Mouse (Mus musculus): Measurements from ENCODE around the gene Hoxd9.

Hoxd9 gene

DNA sequence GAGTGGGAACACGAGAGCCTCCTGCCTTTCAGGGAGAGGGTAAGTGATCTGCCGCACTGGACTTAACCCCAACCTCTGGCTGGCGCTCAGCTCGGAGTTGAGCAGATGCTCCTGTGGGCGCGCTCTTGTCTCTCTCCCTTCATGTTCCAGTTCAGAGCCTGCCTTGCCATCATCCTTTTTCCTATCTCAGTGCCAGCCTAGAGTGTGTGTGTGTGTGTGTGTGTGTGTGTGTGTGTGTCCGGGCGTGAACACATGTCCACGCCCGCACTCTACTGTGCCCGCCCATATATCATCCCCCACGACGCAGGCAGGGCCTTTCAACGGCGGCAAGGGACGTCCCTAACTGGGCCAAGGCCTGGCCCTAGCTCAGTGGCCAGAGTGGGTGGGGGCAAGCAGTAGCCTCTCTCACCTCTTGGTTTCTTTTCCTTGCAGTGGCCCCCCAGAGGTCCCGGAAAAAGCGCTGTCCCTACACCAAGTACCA lies 14.0 kb upstream of the Hoxd9 start:
- no peak for DNase-seq (ENCODE audit: low spot score)

DNA sequence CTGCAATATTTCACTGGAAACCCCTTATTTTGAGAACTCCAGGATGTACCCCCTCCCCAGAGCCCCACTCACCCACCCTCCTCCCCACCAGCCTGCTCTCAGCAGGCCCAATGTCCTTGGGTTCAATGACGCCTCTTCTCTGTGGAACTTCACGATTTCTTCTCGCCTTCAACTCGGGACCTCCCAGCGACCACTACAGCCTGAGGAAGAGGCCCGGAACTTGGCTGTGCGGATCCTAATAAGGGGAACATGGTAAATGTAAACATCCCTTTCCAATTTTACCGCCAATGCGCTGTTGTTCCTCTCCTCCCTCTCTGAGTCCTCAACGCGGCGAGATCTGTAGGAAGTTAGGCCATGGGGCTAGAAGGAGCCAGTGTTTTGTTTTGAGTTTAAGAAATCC lies 13.4 kb upstream of the Hoxd9 start:
- DNase-seq (ENCODE audit: low spot score): no peak

DNA sequence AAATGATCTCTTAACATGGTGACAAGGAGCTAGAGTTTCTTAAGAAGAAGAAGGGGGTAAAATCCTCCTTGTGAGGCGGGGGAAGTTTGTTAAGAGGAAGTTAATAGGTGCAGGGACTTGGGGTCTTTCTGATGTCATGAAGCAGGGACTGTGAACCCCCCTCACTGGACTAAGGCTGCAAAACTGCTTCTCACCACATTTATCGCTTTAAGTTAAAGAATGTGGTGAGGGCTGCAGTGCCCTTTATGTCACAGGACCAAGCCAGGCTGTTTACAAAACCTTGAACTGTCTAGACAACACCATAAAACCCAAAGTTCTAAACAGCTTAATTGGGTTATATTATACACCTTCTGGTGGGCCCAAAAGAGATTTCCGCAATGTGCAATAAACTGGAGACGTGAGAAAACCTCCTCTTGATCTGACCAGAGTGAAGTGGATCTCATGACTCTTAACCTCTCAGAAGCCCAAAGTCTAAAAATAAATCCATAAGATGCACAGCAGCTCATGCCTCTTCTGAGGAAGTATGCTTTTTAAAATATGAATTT lies 12.4 kb upstream of the Hoxd9 start:
- no peak for DNase-seq (ENCODE audit: low spot score)

DNA sequence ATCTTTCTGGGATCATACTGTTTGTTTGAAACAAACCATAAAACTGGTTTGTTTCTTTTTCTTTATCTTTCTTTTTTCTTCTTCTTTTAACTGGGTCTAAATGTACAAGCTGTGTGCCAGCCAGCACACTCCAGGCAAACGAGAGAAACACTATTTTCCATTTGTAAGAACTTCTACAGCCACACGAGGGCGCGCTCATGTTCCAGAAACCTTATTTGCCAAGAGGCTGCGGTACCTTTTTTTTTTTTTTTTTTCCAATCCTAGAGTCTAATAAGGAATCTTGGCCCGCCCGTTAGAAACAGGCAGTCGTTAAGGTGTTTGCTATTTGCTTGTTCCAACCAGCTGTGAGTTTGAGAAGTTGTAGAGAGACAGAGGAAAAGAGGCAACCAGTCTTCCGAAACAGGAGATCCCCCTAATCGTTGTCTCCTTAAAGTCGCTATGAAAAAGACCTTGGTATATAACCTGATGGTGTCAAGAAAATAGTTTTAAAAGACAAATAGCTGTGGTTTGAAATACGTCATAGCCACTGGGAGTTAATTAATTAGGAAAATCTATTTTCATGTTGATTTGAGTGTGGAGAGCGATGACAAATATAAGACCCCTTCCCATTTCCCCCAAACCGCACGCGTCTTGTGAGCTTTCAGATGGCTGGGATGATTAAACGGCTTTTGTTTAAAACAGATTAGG lies 11.1 kb upstream of the Hoxd9 start:
- peak; percentile 57 for DNase-seq (ENCODE audit: low spot score)

DNA sequence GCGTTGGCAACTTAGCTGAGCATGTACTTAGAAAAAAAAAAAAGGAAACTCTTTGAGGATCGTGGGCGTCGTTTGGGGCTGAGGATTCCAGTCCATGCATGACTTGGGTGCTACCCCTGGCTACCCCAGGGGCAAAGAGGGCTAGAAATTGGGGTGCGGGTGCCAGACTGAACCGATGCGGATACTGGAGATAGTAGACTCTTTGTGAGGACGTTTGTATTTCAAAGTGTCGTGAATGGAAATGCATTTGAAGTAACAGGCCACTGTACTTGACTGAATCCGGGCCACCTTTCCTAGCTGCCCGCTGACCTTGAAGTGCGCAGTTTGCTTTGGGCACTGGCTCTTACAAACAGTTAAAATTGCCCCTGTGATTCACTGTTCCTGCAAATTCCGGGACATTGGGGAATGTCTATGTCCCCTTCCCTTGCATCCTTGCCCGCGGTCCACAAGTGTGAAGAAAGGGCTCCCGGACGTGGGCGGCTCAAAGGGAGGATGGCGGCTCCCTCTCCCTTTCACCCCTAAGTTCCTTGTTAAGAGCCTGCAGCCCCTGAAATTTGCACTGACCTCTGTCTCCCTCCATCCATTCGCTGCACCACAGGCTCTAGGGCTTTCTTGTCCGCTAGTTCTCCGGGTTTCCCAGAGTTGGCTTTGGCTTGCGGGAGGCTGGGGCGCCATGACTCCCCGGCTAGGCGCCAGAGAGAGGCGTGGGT lies 10.4 kb upstream of the Hoxd9 start:
- DNase-seq (ENCODE audit: low spot score): no peak

DNA sequence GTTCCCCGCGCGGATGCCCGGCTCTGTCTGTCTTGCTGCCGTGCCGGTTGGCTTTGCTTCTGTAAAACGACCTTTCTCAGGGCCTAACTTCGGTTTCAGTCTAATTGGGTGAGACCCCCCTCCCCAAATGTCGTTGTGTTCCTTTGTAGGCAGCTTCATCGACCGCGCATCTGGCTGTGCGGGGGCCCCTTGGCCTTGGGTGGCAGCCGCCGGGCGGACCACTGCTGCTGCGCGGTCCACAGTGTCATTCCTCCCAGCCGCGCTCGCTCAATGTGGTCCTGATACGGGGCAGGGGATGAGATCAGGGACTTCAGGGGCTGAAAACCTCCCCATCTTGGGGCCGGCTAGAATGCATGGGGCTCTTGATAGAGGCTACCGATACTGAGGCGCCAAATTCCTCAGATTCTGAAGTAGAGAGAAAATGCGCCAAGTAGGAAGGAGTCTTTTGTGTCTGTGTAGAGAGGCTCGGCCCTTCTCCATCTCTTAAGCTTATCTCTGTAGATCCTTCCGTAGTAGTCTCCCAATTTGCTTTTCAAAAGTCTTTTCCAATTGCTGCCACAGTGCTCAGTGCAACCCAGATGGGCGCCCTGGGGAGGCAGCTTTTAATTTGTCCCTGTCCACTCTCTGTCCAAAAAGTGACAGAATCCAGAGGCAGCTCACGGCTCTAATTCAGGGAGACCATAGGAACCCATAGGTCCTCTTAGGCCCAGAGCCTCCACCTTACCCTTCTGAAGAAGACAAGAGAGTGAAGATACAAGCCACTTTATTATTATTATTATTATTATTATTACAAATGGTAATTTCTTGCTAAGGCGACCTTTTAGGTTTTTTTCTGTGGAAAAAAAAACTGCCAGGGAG lies 9.6 kb upstream of the Hoxd9 start:
- no peak for DNase-seq (ENCODE audit: low spot score)

DNA sequence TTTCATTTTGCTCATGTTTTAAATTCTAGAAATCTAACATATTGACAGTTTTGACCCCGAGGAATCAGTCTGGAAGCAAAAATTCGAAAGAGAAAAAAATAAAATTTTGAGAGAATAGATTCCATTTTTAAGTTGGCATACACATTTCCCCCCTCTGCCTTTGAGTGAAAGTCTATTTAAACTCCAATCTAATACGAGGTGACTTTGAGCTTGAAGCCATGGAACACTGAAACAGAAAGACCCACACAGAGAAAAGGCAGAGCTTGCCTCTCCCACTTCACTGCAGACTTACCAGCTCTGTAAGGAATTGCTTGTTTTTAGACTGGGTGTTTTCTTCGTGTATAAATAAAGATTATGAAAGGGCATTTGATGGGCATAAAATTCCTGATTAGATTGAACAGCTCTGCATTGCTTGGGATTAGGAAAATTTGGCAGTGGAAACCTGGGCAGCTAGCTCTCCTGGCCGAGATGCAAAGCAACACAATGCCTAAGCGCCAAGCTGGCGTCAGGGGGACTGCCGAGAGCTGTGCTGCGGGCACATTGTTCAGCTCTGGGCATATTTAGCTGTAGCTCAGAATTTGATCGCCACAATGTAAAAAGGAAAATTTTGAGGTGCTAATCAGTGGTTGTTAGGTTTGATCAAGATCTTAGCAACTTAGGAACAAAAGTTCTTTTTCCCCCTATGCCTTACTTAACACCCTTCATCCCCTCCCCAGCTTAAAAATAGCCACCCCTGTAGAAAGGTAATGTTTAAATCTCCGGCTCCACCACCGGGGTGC lies 8.5 kb upstream of the Hoxd9 start:
- DNase-seq (ENCODE audit: low spot score): no peak

DNA sequence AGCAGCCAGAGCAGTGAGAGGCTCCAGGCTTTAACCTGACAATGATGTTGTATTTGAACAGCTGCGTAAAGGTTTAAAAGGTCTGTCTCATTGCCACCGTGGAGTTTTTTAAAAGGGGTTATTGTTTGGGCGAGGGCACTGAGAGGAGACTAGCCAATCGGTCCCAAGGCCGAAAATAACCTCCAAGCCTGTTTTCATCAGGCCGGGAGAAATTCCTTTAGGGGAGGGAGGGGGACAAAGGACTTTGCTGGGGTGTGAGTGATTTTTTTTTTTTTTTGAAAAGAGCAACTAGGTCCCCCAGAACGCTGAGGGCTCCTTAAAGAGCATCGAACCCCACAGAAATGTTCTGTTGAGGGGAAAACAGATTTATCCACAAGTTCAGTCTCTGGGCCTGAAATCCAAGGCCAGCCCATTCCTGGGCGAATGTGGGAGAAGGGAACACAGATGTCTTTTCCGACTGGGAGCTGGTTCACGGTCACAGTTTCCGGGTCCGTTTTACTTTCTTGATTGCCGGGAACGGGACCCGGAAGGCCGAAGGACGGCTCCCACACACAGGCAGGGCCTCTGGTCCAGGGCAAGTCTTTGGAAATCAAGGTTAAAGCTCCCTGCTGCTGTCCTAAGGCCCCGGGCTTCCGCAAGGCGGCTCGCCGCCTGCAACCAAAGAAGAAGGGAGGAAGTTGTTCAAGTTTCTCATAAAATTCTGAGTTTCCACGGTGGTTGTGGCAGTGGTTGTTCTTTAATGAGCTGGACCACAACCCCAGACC lies 7.8 kb upstream of the Hoxd9 start:
- DNase-seq (ENCODE audit: low spot score): no peak

DNA sequence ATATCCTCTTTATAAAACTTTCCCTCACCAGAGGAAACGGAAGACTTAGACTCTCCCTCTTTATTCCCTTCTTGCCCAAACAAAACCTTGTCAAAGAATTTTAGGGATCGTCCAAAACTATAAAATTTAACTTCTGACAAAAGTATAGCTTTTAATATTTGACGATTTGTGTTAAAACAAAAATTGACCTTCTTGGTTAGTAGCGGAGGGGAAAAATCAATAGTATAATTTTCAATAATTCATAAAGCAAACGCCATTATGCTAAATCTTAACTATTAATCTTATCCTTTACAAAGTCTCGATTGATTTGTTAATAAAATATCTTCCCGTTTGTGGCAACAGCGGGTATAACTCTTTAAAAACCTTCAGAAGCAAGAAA lies 7.2 kb upstream of the Hoxd9 start:
- no peak for DNase-seq (ENCODE audit: low spot score)

DNA sequence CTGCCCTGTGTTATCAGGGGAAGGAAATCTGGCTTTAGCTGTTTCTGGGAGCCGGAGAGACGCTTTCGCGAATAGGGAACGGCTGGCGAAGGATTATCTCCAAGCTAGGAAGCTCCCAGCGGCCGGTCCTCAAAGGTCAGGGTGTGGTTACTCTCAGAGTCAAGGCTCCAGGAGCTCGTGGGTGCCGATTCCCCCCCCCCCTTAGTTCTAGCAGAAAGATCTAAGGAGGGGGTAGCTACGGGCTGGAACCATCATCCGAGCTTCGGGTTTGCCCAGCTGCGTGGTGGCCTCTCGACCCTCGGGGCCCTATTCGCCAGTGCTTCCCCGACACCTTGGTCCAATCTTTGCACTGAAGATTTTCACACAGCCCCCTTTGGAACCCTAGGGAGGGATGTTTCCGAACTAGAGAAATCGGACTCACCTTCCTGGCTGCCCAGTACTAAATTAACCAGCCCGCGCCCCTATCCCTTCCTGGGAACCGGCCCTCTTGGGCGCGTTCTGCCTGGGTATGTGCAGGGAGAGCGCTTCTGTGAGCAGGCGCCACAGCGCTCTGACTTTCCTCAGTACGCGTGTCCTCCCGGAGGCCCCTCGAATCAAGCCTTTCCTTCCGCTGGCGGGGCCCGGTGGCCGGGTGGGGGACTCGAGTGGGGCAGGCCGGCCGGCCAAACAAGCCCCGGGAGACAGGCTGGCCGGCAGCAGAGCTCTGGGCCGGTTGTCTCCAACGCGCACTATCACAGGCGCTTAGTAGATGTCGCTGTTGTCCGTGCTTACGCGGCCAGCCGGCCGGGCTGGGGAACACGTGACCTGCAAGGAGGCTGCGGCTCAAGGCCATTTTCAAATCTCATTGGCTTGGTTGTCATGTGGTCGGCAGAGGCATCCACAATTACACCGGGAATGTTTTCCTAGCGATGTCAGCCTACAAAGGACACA lies 6.2 kb upstream of the Hoxd9 start, which contains the start of gene Hoxd10:
Gene Hoxd10 (plus strand): TSS at position 903 of the 930 bp plus-strand sequence.
- DNase-seq (ENCODE audit: low spot score): peak; percentile 65

DNA sequence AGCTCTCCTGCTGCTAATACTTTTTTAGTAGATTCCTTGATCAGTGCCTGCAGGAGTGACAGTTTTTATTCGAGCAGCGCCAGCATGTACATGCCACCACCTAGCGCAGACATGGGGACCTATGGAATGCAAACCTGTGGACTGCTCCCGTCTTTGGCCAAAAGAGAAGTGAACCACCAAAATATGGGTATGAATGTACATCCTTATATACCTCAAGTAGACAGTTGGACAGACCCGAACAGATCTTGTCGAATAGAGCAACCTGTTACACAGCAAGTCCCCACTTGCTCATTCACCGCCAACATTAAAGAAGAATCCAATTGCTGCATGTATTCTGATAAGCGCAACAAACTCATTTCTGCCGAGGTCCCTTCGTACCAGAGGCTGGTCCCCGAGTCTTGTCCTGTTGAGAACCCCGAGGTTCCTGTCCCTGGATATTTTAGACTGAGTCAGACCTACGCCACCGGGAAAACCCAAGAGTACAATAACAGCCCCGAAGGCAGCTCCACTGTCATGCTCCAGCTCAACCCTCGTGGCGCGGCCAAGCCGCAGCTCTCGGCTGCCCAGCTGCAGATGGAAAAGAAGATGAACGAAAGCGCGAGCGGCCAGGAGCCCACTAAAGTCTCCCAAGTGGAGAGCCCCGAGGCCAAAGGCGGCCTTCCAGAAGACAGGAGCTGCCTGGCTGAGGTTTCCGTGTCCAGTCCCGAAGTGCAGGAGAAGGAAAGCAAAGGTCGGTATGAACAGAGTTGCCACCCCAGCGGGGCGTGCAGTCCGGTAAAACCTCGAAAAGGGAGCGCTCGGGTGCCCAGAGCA lies 5.3 kb upstream of the Hoxd9 start:
- no peak for DNase-seq (ENCODE audit: low spot score)

DNA sequence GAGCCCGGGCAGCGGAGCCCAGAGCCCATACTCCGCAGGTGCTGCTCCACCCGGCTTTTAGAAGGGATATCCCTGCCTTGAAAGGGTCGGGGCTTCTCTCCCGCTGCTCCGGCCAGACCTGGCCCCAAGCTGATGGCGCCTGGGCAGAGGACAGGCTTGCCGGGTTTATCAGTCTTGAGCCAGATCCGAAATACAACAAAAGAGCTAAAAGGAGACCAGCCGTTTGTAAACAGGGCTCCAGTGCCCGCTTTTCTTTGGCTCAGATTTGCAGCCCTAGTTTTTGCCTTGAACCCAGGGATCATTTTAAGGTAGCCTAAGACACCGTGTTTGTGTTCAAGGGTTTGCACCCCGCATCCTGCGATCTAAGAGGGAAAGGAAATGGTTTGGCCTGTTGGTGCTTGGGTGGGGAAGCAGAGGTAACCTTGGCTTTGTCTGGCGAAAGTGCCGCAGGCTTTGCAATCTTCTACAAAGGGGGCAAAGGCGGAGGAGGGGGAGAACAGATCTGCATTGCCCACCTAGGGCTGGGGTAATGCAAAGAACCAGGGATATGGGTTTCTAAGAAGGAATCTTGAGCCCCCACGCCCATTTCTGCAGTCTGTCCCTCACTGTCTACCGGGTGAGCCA lies 4.6 kb upstream of the Hoxd9 start:
- DNase-seq (ENCODE audit: low spot score): no peak

DNA sequence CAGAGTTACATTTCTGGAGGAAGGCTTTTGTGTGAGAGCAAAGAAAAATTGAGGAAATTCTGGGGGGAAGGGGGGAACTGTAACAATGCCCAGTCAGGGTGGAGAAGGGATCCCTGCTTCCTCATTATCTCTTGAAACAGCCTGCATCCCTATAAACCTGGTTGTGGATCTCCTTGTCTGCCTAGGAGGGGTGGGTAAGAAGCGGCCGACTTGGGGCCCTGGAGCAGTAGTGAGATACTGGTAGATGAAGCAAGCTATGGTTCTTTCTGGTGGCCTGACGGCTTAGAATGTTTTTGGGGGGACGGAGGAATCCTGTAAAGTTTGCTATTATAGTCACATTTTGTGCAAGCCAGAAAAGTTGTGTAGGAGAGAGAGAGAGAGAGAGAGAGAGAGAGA lies 4.1 kb upstream of the Hoxd9 start:
- DNase-seq (ENCODE audit: low spot score): no peak

DNA sequence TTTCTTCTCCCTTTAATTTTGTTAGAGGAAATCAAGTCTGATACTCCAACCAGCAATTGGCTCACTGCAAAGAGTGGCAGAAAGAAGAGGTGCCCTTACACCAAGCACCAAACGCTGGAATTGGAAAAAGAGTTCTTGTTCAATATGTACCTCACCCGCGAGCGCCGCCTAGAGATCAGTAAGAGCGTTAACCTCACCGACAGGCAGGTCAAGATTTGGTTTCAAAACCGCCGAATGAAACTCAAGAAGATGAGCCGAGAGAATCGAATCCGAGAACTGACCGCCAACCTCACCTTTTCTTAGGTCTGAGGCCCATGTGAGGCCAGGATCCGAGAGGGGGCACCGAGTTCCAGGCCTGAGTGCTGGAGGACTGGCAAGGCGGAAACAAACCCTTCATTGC lies 3.5 kb upstream of the Hoxd9 start:
- DNase-seq (ENCODE audit: low spot score): no peak

DNA sequence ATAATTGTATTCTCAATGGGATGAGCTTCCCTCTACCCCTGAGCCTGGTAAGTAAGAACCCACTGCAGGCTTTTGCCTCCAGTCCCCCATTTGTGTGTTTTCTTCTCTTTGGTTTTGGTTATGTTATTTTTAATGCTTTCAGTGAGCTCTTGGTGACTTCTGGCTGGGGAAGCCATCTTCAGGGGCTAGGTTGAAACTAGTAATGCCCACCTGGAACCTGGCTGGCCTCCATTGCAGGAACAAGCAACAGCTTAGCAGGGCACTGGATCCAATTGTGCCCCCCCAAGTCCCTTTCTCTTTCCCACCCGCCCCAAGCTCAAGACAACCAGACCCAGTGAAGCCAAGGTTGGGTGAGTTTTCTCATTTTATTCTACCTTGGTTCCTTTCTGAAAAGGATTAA lies 2.1 kb upstream of the Hoxd9 start:
- DNase-seq (ENCODE audit: low spot score): no peak

DNA sequence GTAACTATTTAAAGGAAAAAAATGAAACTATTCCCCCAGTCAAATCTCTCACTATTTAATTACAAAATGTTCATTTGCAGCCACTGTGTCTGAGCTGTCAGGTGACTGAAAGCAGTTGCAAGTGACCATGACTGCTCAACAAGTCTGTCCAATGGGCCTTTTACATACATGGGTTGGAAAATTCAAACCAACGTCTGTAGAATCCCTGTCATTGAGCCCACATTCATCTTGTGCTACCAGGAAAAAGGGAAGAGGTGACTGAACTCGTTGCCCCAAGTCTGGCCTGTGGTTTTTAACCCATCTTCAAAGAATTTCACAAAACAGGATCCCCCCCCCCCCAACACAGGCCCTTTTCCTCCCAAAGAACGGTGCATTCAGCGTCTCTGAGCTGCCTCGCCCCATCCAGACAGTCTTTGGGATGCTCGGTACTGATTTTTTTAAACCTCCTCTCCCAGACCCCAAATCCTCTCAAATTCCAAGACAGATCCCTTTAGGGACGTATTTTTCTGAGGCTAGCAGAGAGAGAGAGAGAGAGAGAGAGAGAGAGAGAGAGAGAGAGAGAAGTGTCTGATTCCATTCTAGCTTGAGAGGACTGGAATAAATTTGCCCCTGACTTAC lies 1.6 kb upstream of the Hoxd9 start:
- no peak for DNase-seq (ENCODE audit: low spot score)

DNA sequence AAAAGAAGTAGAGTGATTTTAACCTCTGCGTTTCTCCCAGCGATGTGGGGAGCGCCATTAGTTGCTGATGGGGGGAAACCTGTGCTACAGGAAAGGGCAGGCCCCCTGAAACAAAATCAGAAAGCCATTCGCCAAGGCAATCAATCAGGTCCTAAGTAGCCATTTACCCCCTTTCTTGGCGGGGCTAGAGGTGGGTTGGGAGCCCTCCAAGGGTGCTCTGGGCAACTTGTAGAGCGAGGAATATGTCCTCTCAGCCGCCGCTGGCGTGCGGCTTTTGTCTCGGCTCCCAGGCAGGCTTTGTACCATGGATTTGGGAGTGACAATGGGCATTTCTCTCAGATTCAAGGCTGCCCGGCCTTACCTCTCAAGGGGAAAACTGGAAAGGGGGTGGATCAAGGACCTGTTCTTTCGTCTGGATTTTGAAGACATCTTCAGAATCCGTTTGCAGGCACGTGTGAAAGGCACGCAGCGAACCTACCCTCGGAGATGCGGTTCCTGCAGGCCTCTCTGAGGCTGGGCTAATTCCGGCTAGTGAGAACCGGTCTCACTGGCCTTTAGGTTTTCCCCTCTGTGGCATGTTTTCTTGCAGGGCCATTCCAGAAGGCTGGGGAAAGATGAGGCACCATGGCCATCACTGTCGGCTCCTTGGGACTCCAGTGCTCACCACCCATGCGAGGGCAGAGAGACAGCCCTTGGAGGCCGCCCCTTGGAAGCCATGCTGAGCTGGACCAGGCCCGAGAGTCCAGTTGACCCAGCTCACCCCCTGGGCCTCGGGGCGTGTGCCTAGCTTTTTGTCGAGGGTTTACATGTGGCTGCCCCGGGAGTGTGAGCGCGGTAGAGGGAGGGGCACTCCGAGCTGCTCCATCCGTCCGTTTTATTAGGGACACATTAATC lies 838 bp upstream of the Hoxd9 start:
- no peak for DNase-seq (ENCODE audit: low spot score)

All from urinary bladder, postnatal 25 days (tissue).